Mouse (Mus musculus) small intestine, adult 2 months (tissue): ENCODE data around the gene Arl15.

ENCODE experiments used
- CTCF ChIP-seq: fragments of 200-500 bp; IDR thresholded peaks from 2 replicates; pipeline ENCODE4 v1.5.1; 2012; ENCODE audit warnings: low read depth, mild to moderate bottlenecking, control low read depth, inconsistent platforms, low read length, moderate library complexity, mixed read lengths; ENCODE audit not compliant: insufficient replicate concordance, insufficient read length; ENCODE audit errors: extremely low read depth
- POLR2A ChIP-seq: fragments of 200-500 bp; IDR thresholded peaks from 2 replicates; pipeline ENCODE4 v1.6.1; 2012; ENCODE audit warnings: low read depth, mild to moderate bottlenecking, control low read depth, inconsistent platforms, low read length, moderate library complexity

GRCm38 (mm10) chr13:113863688-113864087, 69.4 kb downstream of the Arl15 start:
- TF ChIP-seq CTCF (no peak), POLR2A (no peak)
